Mouse (Mus musculus) ovary, postnatal 36 days (tissue): ENCODE data around the gene Gcdh.
"Not testable (repeated sequence)": the region's sequence is repeated elsewhere in the genome, so short reads cannot be mapped to it uniquely, and the experiment has no call there.

Experiments
- DNase-seq: peaks from one replicate; pipeline ENCODE4 v3.0.0; 2022; ENCODE audit warnings: low spot score, mixed read lengths

The Gcdh gene

DNA sequence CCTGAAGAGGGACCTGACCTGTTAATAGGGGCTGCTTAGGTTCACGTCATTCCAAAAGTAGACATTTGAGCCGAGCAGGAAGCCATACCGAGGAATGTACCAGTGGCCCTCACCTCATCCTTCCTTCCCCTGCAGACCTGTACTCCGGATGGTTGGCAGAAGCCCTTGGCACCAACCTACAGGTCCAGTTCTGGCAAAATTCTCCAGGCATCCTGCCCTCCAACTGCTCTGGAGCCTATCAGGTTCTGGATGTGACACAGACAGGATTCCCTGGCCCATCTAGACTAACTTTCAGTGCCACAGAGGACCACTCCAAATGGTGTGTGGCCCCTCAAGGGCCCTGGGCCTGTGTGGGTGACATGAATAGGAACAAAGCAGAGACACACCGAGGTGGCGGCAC, 16.8 kb upstream of the Gcdh start:
- DNase-seq, result no peak

DNA sequence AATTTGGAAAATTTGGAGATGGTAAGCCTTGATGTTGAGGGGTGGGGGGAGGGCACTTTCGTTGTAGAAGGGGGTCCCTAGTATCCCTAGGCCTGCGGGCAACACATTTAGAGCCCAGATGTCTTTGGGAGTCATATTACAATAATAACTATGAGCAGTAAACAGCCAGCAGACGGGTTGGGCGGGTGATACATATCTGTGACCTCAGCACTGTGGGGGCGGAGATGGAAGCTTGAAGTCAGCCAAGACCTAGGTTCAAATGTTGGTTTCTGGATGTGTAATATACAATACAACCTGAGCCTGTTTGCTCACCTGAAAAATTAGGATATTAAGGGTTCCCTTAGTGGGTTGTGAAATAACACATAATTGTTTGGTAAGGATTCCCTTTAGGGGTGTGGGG, 16.2 kb upstream of the Gcdh start:
- DNase-seq, result no peak

DNA sequence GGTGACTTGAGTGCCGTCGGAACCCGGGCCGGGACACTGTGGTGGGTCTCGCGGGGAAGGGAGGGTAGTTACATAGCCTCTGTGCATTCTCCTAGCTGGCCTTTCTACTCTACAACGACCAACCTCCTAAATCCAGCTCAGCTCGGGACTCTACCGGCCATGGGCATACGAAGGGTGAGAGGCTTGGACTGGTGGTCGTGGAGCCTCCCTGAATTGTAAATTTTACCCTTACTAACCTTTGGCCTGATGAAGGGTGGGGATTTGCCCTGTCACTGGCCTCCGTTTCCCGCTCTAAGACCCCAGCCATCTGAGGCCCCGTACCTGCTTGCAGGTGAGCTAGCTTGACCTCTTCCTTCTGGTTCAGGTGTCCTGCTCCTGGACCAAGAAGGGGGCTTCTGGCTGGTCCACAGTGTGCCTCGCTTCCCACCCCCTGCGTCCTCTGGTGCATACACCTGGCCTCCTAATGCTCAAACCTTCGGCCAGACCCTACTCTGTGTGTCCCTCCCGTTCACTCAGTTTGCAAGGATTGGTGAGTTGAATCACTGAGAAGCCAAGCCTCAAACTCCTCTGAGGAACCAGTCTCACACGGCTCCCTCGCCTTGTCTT, 15.5 kb upstream of the Gcdh start:
- no peak for DNase-seq

DNA sequence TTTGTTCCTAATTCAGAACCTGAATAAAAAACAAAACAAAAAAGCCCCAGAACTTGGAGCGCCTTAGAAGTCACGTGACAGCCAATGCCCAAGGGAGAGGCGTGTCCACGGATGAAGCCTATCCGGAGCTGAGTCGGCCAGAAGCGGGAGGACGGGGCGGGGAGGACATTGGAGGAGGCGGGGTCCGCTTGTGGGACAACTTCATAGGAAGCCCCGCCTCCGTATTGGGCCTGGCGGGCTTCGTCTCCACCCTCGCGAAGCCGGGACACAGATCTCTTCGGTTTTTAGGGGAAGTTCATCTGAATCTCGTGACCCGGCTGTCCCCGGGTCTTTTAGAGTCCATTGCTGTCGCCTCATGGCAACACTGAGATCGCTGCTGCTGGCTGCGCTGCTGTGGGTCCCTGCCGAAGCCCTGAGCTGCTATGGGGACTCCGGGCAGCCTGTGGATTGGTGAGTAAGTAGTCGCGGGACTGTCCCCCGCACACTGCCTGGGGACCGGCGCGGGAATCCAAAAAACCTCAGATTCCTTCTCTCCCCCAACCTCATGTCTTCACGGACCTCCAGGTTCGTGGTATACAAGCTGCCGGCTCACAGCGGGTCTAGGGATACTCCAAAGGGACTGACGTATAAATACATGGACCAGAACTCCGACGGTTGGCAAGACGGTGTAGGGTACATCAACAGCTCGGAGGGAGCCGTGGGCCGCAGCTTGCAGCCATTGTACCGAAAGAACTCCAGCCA, 14.9 kb upstream of the Gcdh start, which contains the start of gene Dnase2a:
Gene Dnase2a, plus strand, starts transcription at position 140 of the 741 bp plus-strand sequence.
- peak; percentile 92 for DNase-seq

DNA sequence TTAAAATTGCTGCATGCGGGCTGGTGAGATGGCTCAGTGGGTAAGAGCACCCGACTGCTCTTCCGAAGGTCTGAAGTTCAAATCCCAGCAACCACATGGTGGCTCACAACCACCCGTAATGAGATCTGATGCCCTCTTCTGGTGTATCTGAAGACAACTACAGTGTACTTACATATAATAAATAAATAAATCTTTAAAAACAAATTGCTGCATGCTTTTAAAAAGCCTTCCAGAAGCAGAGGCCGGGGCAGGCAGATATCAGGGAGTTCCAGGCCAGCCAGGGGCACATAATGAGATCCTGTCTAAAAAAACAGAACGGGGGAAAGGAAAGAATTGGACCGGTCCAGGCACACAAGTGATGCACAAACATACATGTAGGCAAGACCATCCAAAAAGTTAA, 14.3 kb upstream of the Gcdh start:
- DNase-seq, result not testable (repeated sequence)

DNA sequence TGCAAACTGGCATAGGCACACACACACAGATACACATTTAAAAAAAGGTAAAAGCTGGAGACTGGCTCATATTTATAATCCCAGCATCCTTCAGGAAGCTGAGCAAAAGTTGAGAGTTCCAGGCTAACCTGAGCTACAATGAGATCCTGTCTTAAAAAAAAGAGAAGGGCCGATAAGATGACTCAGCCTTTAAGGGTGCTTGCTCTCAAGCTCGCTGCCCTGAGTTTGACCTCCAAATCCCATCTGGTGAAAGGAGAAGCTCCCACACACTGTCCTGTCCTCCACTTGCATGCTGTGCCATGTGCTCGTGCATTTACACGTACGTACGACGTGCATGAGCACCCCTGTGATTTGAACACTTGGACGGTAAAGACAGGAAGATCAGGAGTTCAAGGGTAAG, 13.8 kb upstream of the Gcdh start:
- DNase-seq, result no peak

DNA sequence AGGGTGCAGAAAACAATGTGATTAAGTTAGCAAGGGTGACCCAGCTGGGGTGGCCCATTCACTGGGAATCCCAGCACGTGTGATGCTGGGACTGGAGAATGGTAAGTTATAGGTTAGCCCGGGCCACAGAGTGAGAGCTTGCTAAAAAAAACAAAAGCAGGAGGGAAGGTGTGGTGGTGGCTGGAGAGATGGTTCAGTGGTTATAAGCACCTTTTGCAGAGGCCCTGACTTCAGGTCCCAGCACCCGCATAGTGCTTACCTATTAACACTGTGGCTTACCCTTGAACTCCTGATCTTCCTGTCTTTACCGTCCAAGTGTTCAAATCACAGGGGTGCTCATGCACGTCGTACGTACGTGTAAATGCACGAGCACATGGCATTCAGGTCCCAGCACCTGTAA, 13.3 kb upstream of the Gcdh start:
- no peak for DNase-seq

DNA sequence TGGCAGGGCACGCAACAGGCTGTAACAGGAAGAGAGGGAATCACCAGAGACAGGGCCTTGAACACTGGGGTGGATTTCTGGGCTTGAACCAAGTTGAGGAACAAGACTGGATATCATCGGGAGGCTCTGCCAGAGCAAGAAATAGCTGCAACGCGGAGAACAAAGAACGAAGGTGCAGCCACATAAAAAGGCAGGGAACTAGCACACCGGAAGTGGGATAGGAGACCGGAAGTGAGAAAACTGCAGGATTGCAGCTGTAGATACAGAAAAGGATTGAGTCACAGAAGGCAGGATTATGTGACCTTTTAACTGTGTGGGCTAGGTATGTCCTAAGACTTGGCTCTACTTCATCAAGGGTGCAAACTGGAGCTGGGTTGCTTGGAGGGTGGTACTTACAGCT, 10.6 kb upstream of the Gcdh start:
- no peak for DNase-seq

DNA sequence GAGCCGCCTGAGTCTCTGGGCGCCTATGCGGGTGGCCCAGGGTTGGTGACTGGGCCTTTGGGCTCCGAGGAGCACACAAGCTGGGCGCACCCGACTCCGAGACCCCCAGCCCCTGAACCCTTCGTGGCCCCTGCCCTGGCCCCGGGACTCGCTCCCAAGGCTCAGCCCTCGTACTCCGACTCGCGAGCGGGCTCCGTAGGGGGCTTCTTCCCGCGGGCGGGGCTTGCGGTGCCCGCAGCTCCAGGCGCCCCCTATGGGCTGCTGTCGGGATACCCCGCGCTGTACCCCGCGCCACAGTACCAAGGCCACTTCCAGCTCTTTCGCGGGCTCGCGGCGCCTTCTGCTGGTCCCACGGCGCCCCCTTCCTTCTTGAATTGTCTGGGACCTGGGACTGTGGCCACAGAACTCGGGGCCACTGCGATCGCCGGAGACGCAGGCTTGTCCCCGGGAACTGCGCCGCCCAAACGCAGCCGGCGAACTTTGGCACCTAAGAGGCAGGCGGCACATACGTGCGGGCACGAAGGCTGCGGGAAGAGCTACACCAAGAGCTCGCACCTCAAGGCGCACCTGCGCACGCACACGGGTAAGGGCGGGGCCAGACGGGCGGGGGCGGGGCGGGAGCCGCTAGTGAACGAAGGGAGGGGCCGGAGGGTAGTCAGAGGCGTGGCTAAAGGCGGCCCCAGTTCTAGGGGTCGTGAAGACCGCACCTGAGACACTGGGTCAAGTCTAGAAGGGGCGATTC, 9.4 kb upstream of the Gcdh start:
- DNase-seq, result peak; percentile 94

DNA sequence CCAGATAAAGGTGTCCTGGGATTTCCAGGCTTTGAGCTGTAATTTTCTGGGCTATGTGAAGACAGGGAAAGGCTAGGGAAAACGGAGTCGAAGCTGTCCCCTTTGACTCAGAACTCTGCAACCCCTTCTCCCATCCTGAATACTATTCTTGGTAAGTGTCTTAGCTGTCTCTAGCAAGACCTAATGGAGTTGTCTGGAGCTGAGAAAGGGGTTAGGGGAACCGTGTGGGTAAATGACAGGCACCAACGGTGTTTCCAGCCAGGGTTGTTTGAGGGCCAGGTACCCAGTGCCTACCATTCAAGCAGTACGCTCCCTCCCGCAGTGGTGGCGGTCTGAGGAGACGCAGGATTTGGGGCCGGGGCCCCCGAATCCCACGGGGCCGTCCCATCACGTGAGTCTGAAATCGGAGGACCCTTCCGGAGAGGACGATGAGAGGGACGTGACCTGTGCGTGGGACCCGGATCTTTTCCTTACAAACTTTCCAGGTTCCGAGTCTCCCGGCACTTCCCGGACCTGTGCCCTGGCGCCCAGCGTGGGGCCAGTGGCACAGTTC, 8.7 kb upstream of the Gcdh start:
- no peak for DNase-seq

DNA sequence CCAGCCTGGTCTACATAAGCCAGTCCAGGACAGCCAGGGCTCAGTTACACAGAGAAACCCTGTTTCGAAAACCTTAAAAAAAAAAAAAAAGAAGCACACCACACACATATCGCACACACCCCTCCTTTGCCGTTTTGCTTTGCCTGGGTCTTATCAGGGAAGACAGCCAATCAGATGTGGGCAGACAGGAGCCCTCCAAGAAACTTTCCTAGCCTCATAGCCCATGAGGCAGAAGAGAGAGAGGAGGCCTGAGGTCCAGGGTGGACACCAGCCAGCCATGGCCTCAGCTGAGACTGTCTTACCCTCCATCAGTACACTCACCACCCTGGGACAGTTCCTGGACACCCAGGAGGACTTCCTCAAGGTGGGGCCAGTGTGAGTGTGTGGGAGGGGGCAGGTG, 8.0 kb upstream of the Gcdh start, which contains the start of gene Klf1:
Gene Klf1, plus strand, starts transcription at position 177 of the 400 bp plus-strand sequence.
- DNase-seq, result no peak

DNA sequence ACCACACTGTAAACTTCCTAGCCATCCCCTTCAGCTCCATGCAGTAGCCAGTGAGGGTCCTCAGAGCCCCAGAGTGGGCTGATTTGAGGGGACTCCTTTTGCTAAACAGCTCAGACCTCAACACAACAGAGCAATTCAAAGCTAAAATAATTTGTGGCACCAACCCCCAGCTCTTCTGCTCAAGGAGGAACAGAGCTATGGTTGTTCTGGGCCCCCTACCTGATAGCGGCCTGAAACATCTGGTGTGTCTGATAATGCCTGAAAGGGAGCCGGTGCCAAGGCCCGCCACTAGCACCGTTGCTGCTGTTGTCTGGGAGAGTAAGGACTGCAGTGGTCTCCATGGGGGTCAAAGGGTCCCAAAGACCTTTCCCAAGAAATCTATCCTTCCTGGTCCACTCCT, 7.3 kb upstream of the Gcdh start:
- no peak for DNase-seq

DNA sequence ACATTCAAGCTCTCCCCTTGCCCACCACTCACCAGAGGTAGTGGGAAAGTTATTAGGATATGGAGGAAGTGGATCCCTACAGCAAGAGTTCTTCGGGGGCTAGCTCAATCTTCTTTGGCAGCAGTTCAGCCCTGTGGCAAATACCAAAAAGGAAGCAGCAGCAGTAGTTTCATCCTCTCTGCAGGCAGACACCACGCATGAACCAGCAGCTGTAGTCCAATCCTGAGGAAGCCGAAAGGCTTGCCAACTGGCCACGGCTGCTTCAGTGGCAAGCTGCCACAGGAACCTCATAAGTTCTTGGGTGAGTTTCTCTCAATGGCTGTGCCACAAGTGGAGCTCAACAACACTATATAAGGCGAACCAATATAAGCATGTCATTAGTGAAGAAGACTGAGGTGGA, 2.2 kb upstream of the Gcdh start:
- DNase-seq, result no peak

DNA sequence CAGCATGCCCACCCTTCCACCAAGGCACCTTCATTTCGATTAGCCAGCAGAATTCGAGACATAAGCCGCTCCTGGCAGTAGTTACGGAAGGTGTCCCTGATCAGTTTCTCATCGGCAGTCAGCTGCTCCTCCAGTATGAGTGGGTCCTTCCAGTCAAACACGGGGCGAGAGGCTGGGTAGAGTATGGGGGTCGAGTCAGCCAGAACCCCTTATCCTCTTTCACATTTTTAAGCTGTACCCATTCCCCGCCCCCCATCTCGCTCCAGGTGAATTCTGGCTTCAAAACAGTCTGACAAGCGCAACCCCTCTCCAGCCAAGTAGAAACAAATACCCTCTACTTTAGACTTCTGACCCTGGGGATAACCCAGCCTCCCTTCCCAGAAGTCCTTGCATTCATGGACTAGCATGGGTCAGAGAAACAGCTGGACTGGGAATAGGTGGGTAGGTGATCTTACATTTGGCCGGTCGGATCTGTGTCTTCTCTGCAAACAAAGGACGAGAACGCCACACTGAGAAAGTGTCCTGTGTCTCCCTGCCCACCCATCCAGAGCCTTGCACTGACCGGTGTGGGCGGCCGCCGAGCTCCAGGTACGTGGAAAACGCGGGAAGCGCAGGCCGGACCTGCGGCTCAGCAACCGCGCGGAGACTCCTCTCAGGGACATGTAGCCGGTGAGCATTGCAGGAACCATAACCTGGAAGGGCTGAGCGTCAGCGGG, 570 bp downstream of the Gcdh start:
- no peak for DNase-seq

DNA sequence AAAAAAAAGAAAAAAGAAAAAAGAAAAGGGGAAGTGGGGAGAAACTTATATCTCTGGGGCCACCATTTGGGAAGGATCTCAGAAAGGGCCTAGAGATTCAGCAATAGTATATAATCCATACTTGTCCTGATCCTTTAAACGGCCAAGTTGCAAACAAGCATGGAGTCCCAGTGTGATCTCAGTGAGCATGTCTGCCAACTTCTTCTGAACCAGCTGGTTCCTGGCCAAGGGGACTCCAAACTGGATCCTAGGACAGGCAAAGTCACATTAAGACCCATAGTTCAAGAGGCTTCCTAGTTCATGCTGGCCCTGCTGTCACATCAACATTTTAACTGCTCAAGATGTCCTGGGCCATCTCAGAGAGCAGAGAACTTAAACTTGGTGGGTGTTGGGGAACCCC, 4.6 kb downstream of the Gcdh start:
- DNase-seq, result no peak

DNA sequence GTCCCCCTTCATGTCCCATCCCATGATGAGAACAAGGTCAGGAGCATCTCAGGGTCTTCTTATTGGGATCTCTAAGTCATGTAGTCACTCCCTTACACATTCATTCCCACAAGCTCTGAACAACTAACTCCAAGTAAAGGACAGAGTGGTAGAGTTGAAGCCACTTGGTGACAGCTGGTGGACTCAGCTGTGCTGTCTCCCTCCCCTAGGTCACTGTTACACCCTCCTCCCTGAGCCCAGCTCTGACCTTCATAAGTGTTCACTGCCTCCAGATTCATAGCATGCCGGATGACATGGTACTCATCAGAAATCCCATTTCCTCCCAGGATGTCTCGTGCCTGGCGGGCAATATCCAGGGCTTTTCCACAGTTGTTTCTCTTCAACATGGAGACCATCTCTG, 5.4 kb downstream of the Gcdh start:
- DNase-seq, result no peak

DNA sequence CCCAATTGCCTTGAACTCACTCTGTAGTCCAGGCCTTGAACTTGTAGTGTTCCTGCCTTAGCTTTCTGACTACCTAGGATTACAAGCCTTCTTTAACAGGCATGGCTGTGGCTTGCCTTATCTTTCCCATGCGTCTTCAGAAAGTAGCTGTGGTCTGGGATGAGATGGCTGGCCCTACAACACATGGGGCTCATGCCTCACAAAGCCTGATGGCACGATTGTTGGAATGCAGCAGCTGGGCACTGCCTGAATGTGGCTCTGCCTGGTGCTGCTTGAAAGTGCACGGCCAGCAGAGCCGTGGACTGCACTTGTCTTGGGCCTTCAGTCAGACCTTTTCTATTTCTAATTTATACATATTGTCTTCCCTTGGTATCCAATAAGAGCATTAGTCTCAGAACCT, 9.0 kb downstream of the Gcdh start:
- no peak for DNase-seq

DNA sequence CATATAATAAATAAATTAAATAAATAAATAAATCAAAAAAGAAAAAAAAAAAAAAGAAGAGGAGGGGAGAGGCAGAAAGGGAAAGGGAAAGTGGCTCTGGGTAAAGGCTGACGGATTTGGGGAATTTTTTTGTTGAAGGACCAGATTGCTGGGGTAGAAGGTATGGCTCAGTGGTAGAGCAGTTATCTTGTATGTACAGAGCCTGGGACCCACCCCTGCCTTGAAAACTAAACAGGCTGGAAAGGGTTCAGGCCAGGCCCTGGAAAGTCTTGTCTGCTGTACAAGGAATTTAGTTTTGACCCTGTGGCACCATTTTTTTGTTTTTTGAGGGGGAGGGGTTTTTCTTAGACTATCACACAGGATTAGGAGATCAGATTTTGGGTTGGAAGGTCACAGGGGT, 14.8 kb downstream of the Gcdh start:
- DNase-seq, result no peak

DNA sequence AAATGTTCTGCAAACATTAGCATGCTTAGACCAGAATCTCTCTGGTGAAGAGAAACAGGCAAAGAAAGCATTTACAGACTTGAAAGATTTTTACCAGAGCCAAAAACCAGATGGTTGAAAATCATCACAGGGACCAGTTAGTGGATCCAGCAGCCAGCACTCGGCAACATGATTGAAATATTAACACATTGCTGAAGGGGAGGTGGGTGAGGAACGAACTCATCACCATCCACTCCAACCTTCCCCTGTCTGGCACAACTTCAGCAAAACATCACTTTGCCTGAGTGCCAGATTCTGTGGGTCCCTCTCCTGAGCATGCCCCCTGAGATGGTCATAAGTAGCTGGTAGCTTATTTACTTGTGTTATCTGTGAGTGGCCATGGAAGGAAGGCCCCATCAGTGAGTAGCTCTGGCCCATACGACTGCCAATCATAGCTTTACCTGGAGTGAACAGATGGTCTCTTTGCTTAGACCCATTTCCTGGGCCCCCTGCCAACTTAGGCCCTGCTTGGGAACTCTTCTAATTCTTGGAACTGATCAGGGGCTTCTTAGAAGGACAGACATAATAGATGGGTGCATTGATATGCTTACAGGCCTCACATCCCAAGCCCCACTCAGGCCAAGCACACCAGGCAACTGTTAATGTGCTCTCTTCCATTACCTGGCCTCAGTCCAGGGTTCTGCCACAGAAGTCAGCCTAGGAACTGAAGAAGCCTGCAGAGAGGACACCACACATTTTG, 16.3 kb downstream of the Gcdh start:
- no peak for DNase-seq

DNA sequence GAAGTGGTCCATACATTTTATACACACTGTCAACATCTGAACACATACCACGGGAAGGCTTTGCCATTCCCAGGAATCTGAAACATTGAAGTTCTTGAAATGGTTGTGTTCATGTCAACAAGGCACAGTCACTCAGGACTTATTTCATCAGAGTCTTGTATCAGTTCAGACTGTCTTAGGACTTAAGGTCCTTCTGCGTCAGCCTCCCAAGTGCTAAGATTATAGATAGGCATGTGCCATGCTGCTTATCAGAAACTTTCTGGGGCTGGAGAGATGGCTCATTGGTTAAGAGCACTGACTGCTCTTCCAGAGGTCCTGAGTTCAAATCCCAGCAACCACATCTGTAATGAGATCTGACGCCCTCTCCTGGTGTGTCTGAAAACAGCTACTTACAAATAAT, 19.4 kb downstream of the Gcdh start:
- DNase-seq, result no peak

DNA sequence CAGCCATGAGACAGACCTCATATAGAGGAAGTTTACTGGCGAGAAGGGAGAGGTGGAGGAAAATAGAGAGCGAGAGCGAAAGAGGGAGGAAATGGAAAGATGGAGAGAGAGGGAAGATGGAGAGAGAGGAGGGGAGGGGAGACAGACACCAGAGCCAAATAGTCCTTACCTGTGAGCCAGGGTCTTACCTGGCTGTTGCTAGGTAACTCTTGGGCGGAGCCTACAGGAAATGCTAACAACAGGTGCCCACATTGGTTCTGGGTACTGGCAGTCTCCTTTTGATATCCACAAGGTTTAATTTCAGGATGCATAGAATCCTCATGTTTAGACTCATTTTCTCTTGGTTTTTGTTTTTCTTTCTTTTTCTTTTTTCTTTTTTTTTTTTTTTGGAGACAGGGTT, 20.7 kb downstream of the Gcdh start:
- DNase-seq, result no peak
